Mouse (Mus musculus): Measurements from ENCODE around the gene Nap1l1.

DNA sequence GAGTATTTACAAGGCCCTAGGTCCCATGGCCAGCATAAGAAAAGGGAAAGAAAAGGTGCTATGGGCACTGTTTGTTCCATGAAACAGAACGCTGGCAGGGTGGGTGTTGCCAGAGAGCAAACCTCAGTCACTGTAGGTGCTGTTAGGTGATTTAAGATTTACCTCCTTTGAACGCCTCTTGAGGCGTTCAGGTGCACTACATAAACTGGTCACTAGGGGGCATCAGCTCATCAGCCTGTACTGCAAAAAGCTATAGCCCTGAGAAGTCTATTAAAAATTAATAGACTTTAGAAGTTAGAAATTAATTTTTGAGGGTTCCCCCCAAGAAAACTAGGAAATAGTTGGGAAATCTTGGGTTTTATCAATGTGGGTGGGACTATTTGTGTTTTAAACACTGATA lies 30.0 kb downstream of the Nap1l1 start:
- TF ChIP-seq POLR2A (IDR thresholded peaks at IDR 0.05; ENCODE audit: borderline replicate concordance, low read depth, low read length) = no peak
- TF ChIP-seq CTCF (IDR thresholded peaks at IDR 0.05; ENCODE audit: low read depth, low read length) = no peak
